Mouse (Mus musculus) fibroblast of lung, adult 2 months (primary cell): ENCODE results near the gene Cdkn2a.
A peak's percentile ranks its signal among the peaks of the same experiment; 100 is the strongest.

Experiments used
- DNase-seq: peaks from one replicate; pipeline ENCODE4 v3.0.0-alpha.2; 2011; ENCODE audit warnings: low read depth

The Cdkn2a gene

DNA sequence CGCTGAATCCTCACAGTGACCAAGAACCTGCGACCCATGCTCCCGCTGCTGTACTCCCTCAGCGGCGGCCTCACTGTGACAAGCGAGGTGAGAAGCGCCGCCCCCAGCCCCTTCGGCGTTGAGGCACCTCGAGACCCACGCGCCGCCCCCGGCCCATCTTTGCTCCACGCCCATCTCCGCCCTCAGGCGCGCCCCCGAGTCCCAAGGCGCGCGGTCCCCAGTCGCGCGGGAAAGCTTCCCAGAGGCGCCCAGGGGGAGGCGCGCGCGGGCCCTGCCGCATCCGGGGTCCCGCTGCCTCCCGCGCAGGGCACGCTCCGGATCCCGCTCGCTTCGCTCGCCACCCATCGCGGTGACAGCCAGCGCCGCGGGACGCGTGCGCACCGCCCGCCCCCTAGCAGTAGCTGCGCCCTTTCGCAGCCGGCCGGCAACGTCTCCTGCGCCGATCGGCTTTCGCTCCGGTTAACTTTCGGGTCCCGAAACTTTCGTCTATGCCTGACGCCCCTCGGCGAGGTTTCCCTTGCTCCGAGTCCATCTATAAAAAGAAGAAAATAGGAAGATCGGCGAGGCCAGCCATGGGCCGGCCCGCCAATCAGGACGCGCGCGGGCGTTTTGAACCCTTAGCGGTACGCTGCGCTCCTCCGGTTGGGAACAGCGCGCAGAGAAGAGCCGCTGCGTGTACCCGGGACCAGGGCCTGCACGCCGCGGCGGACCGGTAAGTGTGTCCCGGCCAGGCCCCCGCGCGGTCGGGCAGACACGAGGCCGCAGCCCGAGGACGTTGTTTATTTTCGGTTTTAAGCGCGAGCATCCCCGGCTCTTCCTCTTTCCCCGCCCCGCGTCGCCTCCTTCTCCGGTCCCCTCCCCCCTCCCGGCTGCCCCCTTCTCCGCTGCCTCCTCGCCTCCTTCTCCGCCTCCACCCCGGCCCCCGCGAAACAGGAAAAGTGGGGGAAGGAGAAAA, at the start of gene Cdkn2a:
Gene Cdkn2a (minus strand): TSS at position 168 of the 955 bp plus-strand sequence.
- peak; percentile 36 for DNase-seq

DNA sequence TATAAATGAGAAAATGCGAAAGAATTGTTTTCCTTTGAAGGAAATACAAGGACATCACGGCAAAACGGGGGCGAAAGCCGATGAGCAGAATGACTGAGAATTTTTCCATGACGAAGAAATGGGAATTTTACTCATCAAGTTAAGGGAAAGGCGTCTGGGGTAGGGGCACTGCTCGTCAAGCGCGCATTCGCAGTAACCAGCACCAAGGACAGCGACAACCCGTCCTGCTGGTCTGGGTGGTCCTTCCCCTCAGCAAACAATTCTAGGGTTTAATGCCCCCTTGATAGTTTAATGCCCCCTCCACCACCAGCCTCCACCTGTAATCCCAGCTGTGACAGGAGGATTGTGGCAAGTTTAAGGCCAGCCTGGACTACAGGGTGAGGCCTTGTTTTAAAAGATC, 19.0 kb upstream of the Cdkn2a start:
- DNase-seq = no peak

- DNase-seq = peak; percentile 83
These were observed 16.2 kb upstream of the Cdkn2a start, which contains the start of gene Cdkn2b for GRCm38 (mm10) chr4:89310491-89311254. Cdkn2b (minus strand) TSS chr4:89311039.

DNA sequence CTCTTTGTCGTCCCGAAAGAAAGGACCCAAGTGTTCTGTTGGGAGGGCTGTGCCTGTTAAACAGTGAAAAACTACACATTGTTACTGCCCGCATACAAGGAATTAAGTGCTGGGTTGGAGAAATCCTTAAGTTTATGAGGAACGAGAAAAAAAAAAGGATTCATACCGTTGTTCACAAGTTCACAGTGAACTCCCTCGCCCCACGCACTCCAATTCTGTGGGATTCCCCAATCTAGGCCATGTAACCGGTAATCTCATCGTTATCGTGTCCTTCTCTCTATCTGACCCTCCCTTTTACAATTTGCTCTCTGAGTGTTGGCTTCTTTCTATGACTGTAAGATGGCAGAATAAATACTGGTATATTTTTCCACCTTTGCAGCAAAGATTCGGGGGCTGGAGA, 15.5 kb upstream of the Cdkn2a start:
- DNase-seq = no peak

- no peak for DNase-seq
These were observed 13.5 kb upstream of the Cdkn2a start for GRCm38 (mm10) chr4:89308001-89308400.

DNA sequence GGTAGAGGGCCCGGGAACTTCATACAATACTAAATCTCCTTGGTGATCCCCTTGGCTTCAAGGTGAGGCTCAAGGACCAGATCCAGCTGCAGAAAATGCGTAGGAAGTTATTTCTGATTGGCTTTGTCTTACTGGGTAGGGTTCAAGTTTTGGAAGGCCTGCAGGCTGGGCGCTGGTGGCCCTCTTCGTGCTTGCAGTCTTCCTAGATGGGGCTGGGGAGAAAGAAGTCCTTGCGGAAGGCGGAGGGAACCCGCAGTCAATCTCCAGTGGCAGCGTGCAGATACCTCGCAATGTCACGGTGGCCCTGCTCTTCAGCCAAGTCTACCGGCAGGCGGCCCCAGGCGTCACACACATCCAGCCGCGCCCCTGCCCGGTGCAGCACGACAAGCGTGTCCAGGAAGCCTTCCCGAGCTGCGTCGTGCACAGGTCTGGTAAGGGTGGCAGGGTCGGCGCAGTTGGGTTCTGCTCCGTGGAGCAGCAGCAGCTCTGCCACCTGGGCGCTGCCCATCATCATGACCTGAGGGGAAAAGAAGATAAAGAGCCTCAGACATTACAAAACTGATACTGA, 12.4 kb upstream of the Cdkn2a start:
- no peak for DNase-seq

DNA sequence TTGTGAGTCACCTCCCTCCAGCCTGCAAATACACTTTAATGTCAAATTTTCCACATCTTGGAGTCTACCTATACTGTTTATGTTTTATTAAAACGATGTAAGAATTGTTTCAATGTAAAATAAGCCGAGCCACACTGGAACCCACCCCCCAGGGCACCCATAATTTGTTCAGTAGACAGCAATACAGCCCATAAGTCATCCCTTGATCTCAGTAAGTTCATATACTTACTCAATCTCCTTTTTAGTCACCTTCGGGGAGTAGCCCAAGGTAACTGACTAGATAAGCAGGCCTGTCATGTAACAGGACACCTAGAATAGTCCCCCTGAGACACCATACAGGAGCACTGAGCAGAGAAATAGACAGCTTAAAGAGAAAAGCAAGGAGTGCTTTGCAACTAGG, 11.2 kb upstream of the Cdkn2a start:
- DNase-seq = no peak

DNA sequence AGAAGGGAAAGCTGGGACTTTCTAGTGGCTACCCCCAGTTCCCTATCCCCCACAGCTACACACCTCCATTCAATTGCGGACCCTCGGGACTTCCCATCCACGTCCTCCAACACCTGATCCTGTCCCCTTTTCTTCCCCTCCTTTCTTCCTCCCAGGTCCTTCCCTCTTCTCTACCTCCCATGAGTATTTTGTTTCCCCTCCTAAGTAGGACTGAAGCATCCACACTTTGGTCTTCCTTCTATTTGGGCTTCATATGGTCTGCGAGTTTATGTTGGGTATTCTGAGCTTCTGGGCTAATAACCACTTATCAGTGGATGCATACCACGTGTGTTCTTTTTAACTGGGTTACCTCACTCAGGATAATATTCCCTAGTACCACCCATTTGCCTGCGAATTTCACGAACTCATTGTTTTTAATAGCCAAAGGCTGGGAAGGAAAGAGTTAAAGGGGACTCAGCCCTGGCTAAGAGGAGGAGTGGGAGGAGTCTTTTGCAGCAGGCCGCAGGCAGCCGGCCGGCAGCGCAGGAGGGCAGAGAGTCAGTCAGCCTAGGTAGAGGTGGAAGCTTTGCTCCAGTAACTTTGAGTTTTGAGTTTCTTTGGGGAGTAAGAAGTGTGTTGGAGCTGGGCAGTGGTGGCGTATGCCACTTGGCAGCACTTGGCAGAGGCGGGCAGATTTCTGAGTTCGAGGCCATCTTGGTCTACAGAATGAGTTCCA, 9.0 kb upstream of the Cdkn2a start:
- no peak for DNase-seq

DNA sequence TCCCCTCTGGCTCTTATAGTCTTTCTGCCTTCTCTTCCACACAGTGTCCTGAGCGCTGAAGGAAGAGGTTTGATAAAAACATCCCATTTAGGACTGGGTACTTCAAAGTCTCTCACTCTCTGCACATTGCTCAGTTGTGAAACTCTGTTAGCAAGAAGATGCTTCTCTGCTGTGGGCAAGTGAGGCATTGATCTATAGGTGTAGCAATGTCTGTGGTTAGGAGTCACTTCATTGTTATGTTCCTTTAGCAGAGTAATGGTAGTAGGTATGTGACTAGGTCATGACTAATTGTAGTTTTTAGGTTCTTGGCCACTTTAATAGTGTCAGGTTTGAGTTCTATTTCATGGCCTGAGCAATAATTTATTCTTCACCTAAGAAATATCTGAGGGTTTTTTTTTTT, 7.7 kb upstream of the Cdkn2a start:
- no peak for DNase-seq

- DNase-seq = no peak
These were observed 5.3 kb upstream of the Cdkn2a start for GRCm38 (mm10) chr4:89299721-89300120.

- DNase-seq = no peak
These were observed 1.2 kb upstream of the Cdkn2a start for GRCm38 (mm10) chr4:89295441-89296220.

DNA sequence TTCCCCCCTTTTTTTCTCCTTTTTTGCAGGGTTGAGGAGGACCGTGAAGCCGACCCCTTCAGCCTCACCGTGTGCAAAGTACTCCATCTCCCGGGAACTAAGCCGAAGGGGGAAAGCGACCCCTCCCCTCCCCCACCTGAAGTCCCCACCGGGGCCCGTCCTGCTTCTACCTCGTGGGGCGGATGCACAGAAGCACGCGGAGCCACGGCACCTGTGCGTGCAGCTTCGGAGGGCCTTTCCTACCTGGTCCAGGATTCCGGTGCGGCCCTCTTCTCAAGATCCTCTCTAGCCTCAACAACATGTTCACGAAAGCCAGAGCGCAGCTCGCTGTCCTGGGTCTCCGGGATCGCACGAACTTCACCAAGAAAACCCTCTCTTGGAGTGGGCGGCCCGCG, 365 bp downstream of the Cdkn2a start:
- DNase-seq = no peak

DNA sequence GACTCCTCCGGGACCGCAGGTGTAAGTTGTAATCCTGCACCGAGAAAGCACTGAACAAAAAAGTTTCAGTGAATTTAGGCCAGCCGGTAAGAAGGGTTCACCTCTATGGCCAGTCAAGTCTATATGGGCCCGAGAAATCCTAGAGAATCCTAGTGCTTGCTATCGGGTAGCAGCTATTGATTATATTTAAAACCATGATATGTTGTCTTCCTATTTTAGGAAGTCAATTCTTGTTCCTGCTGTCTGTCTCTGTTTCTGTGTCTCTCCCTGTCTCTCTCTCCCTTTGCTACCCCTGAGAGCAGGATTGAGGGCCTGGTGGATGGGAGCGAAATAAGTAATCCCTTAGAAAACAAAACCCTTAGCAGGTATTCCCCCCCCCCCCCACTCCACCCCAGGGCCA, 937 bp downstream of the Cdkn2a start:
- no peak for DNase-seq

- DNase-seq = no peak
These were observed 5.4 kb downstream of the Cdkn2a start for GRCm38 (mm10) chr4:89289028-89289427.

DNA sequence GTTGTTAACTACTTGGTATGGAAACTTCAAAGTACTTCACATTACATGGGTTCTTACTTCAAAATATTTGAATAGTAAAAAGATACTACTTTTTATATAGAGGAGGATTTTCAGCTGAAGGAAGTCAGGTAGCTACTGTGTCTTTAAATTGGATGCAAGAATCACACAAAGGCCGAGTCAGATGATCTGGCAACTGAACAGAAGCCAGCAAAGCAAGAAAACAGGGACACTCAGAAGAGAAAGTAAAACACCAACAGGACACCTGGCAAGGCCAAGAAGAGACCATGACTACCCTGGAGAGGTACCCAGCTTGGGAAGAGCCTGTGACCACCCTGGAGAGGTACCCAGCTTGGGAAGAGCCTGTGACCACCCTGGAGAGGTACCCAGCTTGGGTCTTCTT, 7.9 kb downstream of the Cdkn2a start:
- DNase-seq = no peak

GRCm38 (mm10) chr4:89285688-89286087, 8.8 kb downstream of the Cdkn2a start:
- no peak for DNase-seq

- no peak for DNase-seq
These were observed 11.8 kb downstream of the Cdkn2a start for GRCm38 (mm10) chr4:89282661-89283060.

GRCm38 (mm10) chr4:89282036-89282566, 12.4 kb downstream of the Cdkn2a start:
- peak; percentile 40 for DNase-seq

DNA sequence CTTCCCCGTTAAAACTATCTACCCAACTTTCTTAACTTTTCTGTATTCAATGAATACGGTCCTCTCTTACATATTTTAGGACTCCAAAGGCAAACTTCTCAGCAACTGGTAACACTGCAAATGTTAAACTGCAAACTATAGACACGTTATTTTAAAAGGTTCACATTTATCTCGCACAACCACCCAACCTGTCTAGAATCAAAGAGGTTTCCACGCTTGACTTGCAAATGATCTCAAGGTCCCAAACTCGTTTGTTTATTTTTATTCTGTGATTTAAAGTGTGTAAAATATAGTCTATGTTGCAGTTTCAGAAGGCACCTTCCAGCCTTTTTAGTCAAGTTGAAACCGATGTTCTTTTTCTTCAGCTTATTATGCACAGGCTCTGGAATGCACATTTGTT, 13.2 kb downstream of the Cdkn2a start:
- no peak for DNase-seq

- no peak for DNase-seq
These were observed 14.8 kb downstream of the Cdkn2a start for GRCm38 (mm10) chr4:89279641-89280040.

- no peak for DNase-seq
These were observed 17.0 kb downstream of the Cdkn2a start for GRCm38 (mm10) chr4:89277381-89277940.
